Mouse (Mus musculus): Measurements from ENCODE around the gene Fat2. TPM values are rescaled to one million over a fixed set of nuclear protein-coding genes. Genes with fewer than 3 reads are reported as not detected.
A peak's percentile ranks its signal among the peaks of the same experiment; 100 is the strongest.

Gene Fat2
- polyA plus RNA-seq, 1 experiment from 2014 or later: 0.04 TPM

- Histone ChIP-seq H3K4me1 (replicated peaks; ENCODE audit: control insufficient read depth, insufficient read depth, low read length) (0 out of 2 replicates have a peak, but pooled peaks cover 2% of the 10 kb centered on the region), H3K27me3 (replicated peaks; ENCODE audit: control insufficient read depth, insufficient read depth, low read length) (no peaks in the 10 kb centered on the region), H3K4me2 (ENCODE audit: low read length) (no peak overlapping the region), H3K9me3 (ENCODE audit: control insufficient read depth, low read length) (no peaks in the 10 kb centered on the region), H3K27ac (ENCODE audit: low read length) (no peak overlapping the region), H3K9ac (replicated peaks; ENCODE audit: low read depth, low read length) (no peak overlapping the region), H3K4me3 (replicated peaks; ENCODE audit: low read length) (no peak overlapping the region), H3K36me3 (ENCODE audit: control insufficient read depth, insufficient read depth) (no peaks in the 10 kb centered on the region)
- no peak for ATAC-seq
- 94% methylated on average over 4 of the region's 4 CpGs for WGBS
These were observed 122.8 kb downstream of the Fat2 start for GRCm38 (mm10) chr11:55213518-55213917.

- no peak overlapping the region for H3K4me3 ChIP-seq (replicated peaks; ENCODE audit: low read length)
- H3K27ac ChIP-seq (ENCODE audit: low read length): no peak overlapping the region
- H3K4me2 ChIP-seq (ENCODE audit: low read length): no peak overlapping the region
- 91% methylated on average over 6 of the region's 6 CpGs for WGBS
- H3K9me3 ChIP-seq (ENCODE audit: control insufficient read depth, low read length): no peaks in the 10 kb centered on the region
- no peak overlapping the region for H3K9ac ChIP-seq (replicated peaks; ENCODE audit: low read depth, low read length)
- H3K36me3 ChIP-seq (ENCODE audit: control insufficient read depth, insufficient read depth): no peaks in the 10 kb centered on the region
- H3K27me3 ChIP-seq (replicated peaks; ENCODE audit: control insufficient read depth, insufficient read depth, low read length): no peaks in the 10 kb centered on the region
- no peak for ATAC-seq
- H3K4me1 ChIP-seq (replicated peaks; ENCODE audit: control insufficient read depth, insufficient read depth, low read length): peaks cover 11% of the 10 kb centered on the region
These were observed 126.6 kb downstream of the Fat2 start for GRCm38 (mm10) chr11:55209626-55210353.

GRCm38 (mm10) chr11:55209032-55209431, 127.3 kb downstream of the Fat2 start:
- no peak overlapping the region for H3K4me2 ChIP-seq (ENCODE audit: low read length)

GRCm38 (mm10) chr11:55208001-55208690, 128.2 kb downstream of the Fat2 start:
- no peaks in the 10 kb centered on the region for H3K9me3 ChIP-seq (ENCODE audit: control insufficient read depth, low read length)
- H3K4me3 ChIP-seq (replicated peaks; ENCODE audit: low read length): no peak overlapping the region
- H3K9ac ChIP-seq (replicated peaks; ENCODE audit: low read depth, low read length): no peak overlapping the region
- WGBS: 71% methylated on average over 6 of the region's 6 CpGs
- no peaks in the 10 kb centered on the region for H3K36me3 ChIP-seq (ENCODE audit: control insufficient read depth, insufficient read depth)
- H3K4me1 ChIP-seq (replicated peaks; ENCODE audit: control insufficient read depth, insufficient read depth, low read length): peaks cover 11% of the 10 kb centered on the region
- ATAC-seq: no peak
- no peak overlapping the region for H3K27ac ChIP-seq (ENCODE audit: low read length)
- H3K4me2 ChIP-seq (ENCODE audit: low read length): no peak overlapping the region
- H3K27me3 ChIP-seq (replicated peaks; ENCODE audit: control insufficient read depth, insufficient read depth, low read length): no peaks in the 10 kb centered on the region

More at GRCm38 (mm10) chr11:55209032-55209431, 127.3 kb downstream of the Fat2 start:
- peaks cover 11% of the 10 kb centered on the region for H3K4me1 ChIP-seq (replicated peaks; ENCODE audit: control insufficient read depth, insufficient read depth, low read length)
- 77% methylated on average over 2 of the region's 2 CpGs for WGBS
- H3K36me3 ChIP-seq (ENCODE audit: control insufficient read depth, insufficient read depth): no peaks in the 10 kb centered on the region
- no peak overlapping the region for H3K27ac ChIP-seq (ENCODE audit: low read length)
- H3K9ac ChIP-seq (replicated peaks; ENCODE audit: low read depth, low read length): no peak overlapping the region
- no peaks in the 10 kb centered on the region for H3K9me3 ChIP-seq (ENCODE audit: control insufficient read depth, low read length)
- H3K4me3 ChIP-seq (replicated peaks; ENCODE audit: low read length): no peak overlapping the region
- H3K27me3 ChIP-seq (replicated peaks; ENCODE audit: control insufficient read depth, insufficient read depth, low read length): no peaks in the 10 kb centered on the region
- no peak for ATAC-seq

- WGBS: 5% methylated on average over 17 of the region's 17 CpGs
- Histone ChIP-seq H3K4me3 (replicated peaks; ENCODE audit: low read length) (peak overlapping the region; percentile 77), H3K4me2 (ENCODE audit: low read length) (peak overlapping the region; percentile 71), H3K36me3 (ENCODE audit: control insufficient read depth, insufficient read depth) (no peaks in the 10 kb centered on the region), H3K27me3 (replicated peaks; ENCODE audit: control insufficient read depth, insufficient read depth, low read length) (no peaks in the 10 kb centered on the region), H3K9ac (replicated peaks; ENCODE audit: low read depth, low read length) (peak overlapping the region; percentile 79), H3K9me3 (ENCODE audit: control insufficient read depth, low read length) (no peaks in the 10 kb centered on the region), H3K4me1 (replicated peaks; ENCODE audit: control insufficient read depth, insufficient read depth, low read length) (peaks cover 11% of the 10 kb centered on the region), H3K27ac (ENCODE audit: low read length) (no peak overlapping the region)
- peak; percentile 57 for ATAC-seq
These were observed 131.8 kb downstream of the Fat2 start for GRCm38 (mm10) chr11:55204602-55205001.

GRCm38 (mm10) chr11:55204159-55204596, 132.2 kb downstream of the Fat2 start, which contains the start of gene Slc36a1:
Gene Slc36a1, plus strand, starts transcription at chr11:55204350.
- Histone ChIP-seq H3K9me3 (ENCODE audit: control insufficient read depth, low read length) (no peaks in the 10 kb centered on the region), H3K4me2 (ENCODE audit: low read length) (peak within 1 kb of the TSS; percentile 71), H3K36me3 (ENCODE audit: control insufficient read depth, insufficient read depth) (no peaks in the 10 kb centered on the region), H3K4me1 (replicated peaks; ENCODE audit: control insufficient read depth, insufficient read depth, low read length) (peaks cover 8% of the 10 kb centered on the region), H3K4me3 (replicated peaks; ENCODE audit: low read length) (peak within 1 kb of the TSS; percentile 77), H3K9ac (replicated peaks; ENCODE audit: low read depth, low read length) (peak within 1 kb of the TSS; percentile 79), H3K27ac (ENCODE audit: low read length) (no peak within 1 kb of the TSS), H3K27me3 (replicated peaks; ENCODE audit: control insufficient read depth, insufficient read depth, low read length) (no peaks in the 10 kb centered on the region)
- peak; percentile 96 for ATAC-seq
- under 1% methylated on average over 31 of the region's 31 CpGs for WGBS

Other genes with a start within 250 kb of the Fat2 start
- 20.9 and 21.4 TPM in 2 replicates for gene Gm2a, start 238.4 kb downstream of the Fat2 start, polyA plus RNA-seq (2015; fragmentation: Nextera tagmentation; extraction: Ambion mirVana)
- not detected in 2 replicates for gene Slc36a3, start 184.9 kb downstream of the Fat2 start, polyA plus RNA-seq (2015; fragmentation: Nextera tagmentation; extraction: Ambion mirVana)
- gene Slc36a2, start 151.5 kb downstream of the Fat2 start, polyA plus RNA-seq (2015; fragmentation: Nextera tagmentation; extraction: Ambion mirVana): 0.16 and 0.46 TPM in 2 replicates
- gene Slc36a1, start 132.2 kb downstream of the Fat2 start, polyA plus RNA-seq (2015; fragmentation: Nextera tagmentation; extraction: Ambion mirVana): 2.2 and 3.3 TPM in 2 replicates
- 316 and 452 TPM in 2 replicates for gene Sparc, start 86.6 kb upstream of the Fat2 start, polyA plus RNA-seq (2015; fragmentation: Nextera tagmentation; extraction: Ambion mirVana)
- gene Atox1, start 124.7 kb upstream of the Fat2 start, polyA plus RNA-seq (2015; fragmentation: Nextera tagmentation; extraction: Ambion mirVana): 218 and 221 TPM in 2 replicates
- 144 and 158 TPM in 2 replicates for gene G3bp1, start 133.1 kb upstream of the Fat2 start, polyA plus RNA-seq (2015; fragmentation: Nextera tagmentation; extraction: Ambion mirVana)